Mouse (Mus musculus) kidney, embryonic 16.5 days (tissue): ENCODE measurements around the gene Mov10. TPM values are rescaled to one million over a fixed set of nuclear protein-coding genes. Genes with fewer than 3 reads are reported as not detected.

Experiments used
- ATAC-seq: fragments of 200-750 bp; cut with Nextera tagmentation; 2 replicates; pipeline ENCODE4 v1.8.0; 2017; ENCODE audit warnings: moderate TSS enrichment; ENCODE audit not compliant: low FRiP score, low TSS enrichment
- H3K27ac ChIP-seq: fragments of 300-500 bp; sonication (generic); 2 replicates; pipeline ENCODE4 v1.5.1; 2014; ENCODE audit warnings: low read length
- H3K27me3 ChIP-seq: fragments of 300-500 bp; sonication (generic); 2 replicates; pipeline ENCODE4 v1.6.1; 2014; ENCODE audit warnings: low read length, control low read depth, mixed read lengths; ENCODE audit not compliant: insufficient read depth
- H3K36me3 ChIP-seq: fragments of 300-500 bp; sonication (generic); 2 replicates; pipeline ENCODE4 v1.6.1; 2014; ENCODE audit warnings: low read length, control low read depth, mixed read lengths; ENCODE audit not compliant: insufficient read depth
- H3K4me1 ChIP-seq: fragments of 300-500 bp; sonication (generic); 2 replicates; pipeline ENCODE4 v1.6.1; 2014; ENCODE audit warnings: low read length, control low read depth, mixed read lengths; ENCODE audit not compliant: insufficient read depth
- H3K4me2 ChIP-seq: fragments of 300-500 bp; sonication (generic); replicated peaks from 2 replicates; pipeline ENCODE4 v1.6.1; 2014; ENCODE audit warnings: low read depth, low read length
- H3K4me3 ChIP-seq: fragments of 300-500 bp; sonication (generic); 2 replicates; pipeline ENCODE4 v1.5.1; 2014; ENCODE audit warnings: mild to moderate bottlenecking, low read length
- H3K9ac ChIP-seq: fragments of 300-500 bp; sonication (generic); replicated peaks from 2 replicates; pipeline ENCODE4 v1.6.1; 2014; ENCODE audit warnings: low read length
- H3K9me3 ChIP-seq: fragments of 300-500 bp; sonication (generic); 2 replicates; pipeline ENCODE4 v1.6.1; 2016; ENCODE audit warnings: low read length, control low read depth
- WGBS: fragments of 180-500 bp; shearing (Covaris S2); extraction: QIAGEN DNeasy Blood & Tissue Kit; methylation state at CpG from one replicate; pipeline ENCODE4 v1.1.7; 2014; 5-methylcytosine and 5-hydroxymethylcytosine counted together
- polyA plus RNA-seq: library from polyadenylated mRNA; unstranded; fragments of >200 nt; fragmentation: Nextera tagmentation; extraction: Ambion mirVana; gene quantifications from 2 replicates; pipeline ENCODE4 v1.2.1, GENCODE M21; 2015

The Mov10 gene
- polyA plus RNA-seq, 1 experiment from 2014 or later, result 61.5 TPM

DNA sequence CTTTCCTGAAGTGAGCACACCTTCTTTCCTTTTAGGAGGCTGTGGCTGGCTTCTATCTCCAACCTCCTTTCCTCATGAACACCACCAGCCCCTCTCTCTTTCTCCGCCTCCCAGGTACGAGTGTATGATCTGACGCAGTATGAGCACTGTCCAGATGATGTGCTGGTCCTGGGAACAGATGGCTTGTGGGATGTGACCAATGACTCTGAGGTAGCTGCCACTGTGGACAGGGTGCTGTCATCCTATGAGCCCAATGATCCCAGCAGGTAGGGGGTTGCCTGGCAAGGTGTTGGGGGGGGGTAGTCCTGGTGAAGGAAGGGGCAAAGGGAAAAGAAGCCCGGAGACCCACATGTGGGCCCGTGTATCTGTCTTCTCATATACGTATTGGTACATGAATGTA is 33.1 kb downstream of the Mov10 start:
- Histone ChIP-seq H3K9ac (no peak overlapping the region), H3K4me2 (no peak overlapping the region), H3K4me1 (peaks cover 38% of the 10 kb centered on the region), H3K9me3 (no peaks in the 10 kb centered on the region), H3K27me3 (peaks cover 10% of the 10 kb centered on the region; the same call in 1 of the 2 replicates), H3K4me3 (no peak overlapping the region), H3K27ac (no peak overlapping the region), H3K36me3 (no peaks in the 10 kb centered on the region)
- WGBS, result 88% methylated on average over 6 of the region's 6 CpGs
- ATAC-seq, result no peak

GRCm38 (mm10) chr3:104783971-104784500 is 34.3 kb downstream of the Mov10 start:
- H3K36me3 ChIP-seq, result no peaks in the 10 kb centered on the region
- H3K4me2 ChIP-seq, result no peak overlapping the region
- peaks cover 17% of the 10 kb centered on the region for H3K27me3 ChIP-seq
- WGBS, result 45% methylated on average over 14 of the region's 14 CpGs
- no peak for ATAC-seq
- H3K27ac ChIP-seq, result no peak overlapping the region
- no peak overlapping the region for H3K9ac ChIP-seq
- H3K9me3 ChIP-seq, result no peaks in the 10 kb centered on the region
- H3K4me3 ChIP-seq, result no peak overlapping the region
- peaks cover 27% of the 10 kb centered on the region for H3K4me1 ChIP-seq

DNA sequence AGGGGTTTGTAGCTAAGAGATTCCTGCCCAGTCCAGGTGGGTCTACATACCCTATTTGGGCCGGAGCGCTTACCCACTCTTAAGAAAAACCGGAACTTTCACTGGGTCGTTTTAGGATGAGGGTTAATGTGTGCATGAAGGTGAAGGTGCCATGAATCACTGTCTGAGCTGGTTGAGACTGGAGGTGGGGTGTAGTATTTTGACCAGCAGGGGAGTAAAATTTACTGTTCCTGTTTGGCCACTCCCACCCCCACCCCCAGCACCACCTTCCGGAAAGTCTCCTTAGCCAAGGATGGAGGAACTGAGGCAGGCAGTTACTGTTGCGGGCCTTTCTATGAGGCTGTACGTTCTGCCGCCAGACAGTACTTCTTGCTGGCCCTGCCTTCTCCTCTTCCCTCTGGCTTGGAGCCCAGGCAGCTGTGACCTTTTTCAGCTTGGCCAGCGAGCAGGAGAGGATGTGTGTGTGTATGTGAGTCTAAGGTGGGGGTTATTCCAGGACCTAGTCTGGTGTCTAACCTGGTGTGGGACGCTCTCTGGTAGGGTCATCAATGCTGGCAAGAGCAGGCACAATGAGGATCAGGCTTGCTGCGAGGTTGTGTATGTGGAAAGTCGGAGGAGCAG is 36.2 kb downstream of the Mov10 start:
- peaks cover 34% of the 10 kb centered on the region for H3K27me3 ChIP-seq
- no peak overlapping the region; the same call in 1 of the 2 replicates for H3K9ac ChIP-seq
- ATAC-seq, result peak; percentile 21; the same call in 1 of the 2 replicates

DNA sequence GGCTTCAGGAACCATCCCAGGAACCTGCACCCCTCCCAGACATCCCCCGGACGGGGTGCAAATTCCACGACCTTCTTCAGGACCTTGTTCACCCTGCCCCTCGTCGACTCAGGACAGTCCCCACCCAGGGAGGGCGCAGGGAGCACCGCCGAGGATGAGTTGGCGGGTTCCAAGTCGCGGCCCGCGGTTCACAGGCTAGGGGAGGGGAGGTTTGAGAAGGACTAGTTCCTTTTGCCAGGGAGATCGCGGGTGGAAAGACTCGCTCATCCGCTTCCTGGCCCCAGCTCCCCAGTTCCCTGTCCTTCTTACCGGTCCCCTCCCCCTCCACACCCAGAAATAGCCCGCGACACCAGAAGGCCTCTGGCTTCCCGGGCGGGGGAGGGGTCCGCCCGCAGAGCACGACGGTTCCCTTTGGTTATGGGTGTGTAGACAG is 36.9 kb downstream of the Mov10 start, which contains the start of gene Fam19a3:
TSS of gene Fam19a3 (minus strand) at position 370 of the 433 bp plus-strand sequence.
- H3K4me1 ChIP-seq, result peaks cover 23% of the 10 kb centered on the region
- WGBS, result under 1% methylated on average over 26 of the region's 26 CpGs
- no peak within 1 kb of the TSS for H3K27ac ChIP-seq
- no peaks in the 10 kb centered on the region for H3K9me3 ChIP-seq
- H3K36me3 ChIP-seq, result no peaks in the 10 kb centered on the region
- peak within 1 kb of the TSS; percentile 60 for H3K9ac ChIP-seq
- H3K27me3 ChIP-seq, result peaks cover 41% of the 10 kb centered on the region
- peak; percentile 35 for ATAC-seq
- H3K4me2 ChIP-seq, result peak within 1 kb of the TSS; percentile 97
- H3K4me3 ChIP-seq, result peak within 1 kb of the TSS; percentile 56

More for the DNA sequence above, 36.2 kb downstream of the Mov10 start:
- WGBS, result 18% methylated on average over 12 of the region's 12 CpGs
- H3K4me2 ChIP-seq, result peak overlapping the region; percentile 97
- no peak overlapping the region for H3K27ac ChIP-seq
- no peaks in the 10 kb centered on the region for H3K9me3 ChIP-seq
- peak overlapping the region; percentile 56 for H3K4me3 ChIP-seq
- H3K36me3 ChIP-seq, result no peaks in the 10 kb centered on the region
- peaks cover 23% of the 10 kb centered on the region for H3K4me1 ChIP-seq

- under 1% methylated on average over 54 of the region's 56 CpGs for WGBS
- peak; percentile 77 for ATAC-seq
- H3K9ac ChIP-seq, result peak within 1 kb of the TSS; percentile 60
- H3K9me3 ChIP-seq, result no peaks in the 10 kb centered on the region
- H3K4me3 ChIP-seq, result peak within 1 kb of the TSS; percentile 56
- H3K4me1 ChIP-seq, result peaks cover 23% of the 10 kb centered on the region
- H3K4me2 ChIP-seq, result peak within 1 kb of the TSS; percentile 97
- H3K27ac ChIP-seq, result no peak within 1 kb of the TSS
- H3K36me3 ChIP-seq, result no peaks in the 10 kb centered on the region
- H3K27me3 ChIP-seq, result peaks cover 47% of the 10 kb centered on the region
These were observed 37.6 kb downstream of the Mov10 start, which contains the start of gene Ppm1j for GRCm38 (mm10) chr3:104780561-104781420. Gene Ppm1j, plus strand, starts transcription at chr3:104781056.

DNA sequence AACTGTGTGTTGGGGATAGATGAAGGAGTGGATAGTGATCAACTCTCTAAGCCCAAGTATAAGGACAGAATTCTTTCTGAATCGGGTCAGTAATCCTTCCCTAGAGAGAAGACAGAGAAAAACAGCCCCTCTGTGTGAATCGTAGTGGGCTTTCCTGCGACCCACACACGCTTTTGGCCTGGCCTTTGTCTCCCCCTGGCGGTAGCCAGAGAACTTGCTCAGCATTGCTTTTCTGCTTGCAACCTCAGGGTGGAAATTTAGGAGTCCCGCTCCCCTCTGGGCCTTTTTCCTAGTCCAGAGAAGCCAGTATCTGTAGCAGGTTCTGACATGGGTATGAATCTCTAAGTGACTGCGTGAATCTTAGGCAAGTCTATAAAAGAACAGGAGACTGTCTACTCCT is 38.4 kb downstream of the Mov10 start:
- H3K9me3 ChIP-seq, result no peaks in the 10 kb centered on the region
- no peak for ATAC-seq
- H3K4me2 ChIP-seq, result no peak overlapping the region
- H3K36me3 ChIP-seq, result no peaks in the 10 kb centered on the region
- no peak overlapping the region for H3K27ac ChIP-seq
- WGBS, result 3% methylated on average over 7 of the region's 7 CpGs
- no peak overlapping the region for H3K4me3 ChIP-seq
- H3K4me1 ChIP-seq, result peaks cover 23% of the 10 kb centered on the region
- no peak overlapping the region for H3K9ac ChIP-seq
- peaks cover 47% of the 10 kb centered on the region for H3K27me3 ChIP-seq

GRCm38 (mm10) chr3:104777342-104777741 is 41.0 kb downstream of the Mov10 start:
- H3K27ac ChIP-seq, result no peak overlapping the region
- no peaks in the 10 kb centered on the region for H3K9me3 ChIP-seq
- H3K4me1 ChIP-seq, result peaks cover 19% of the 10 kb centered on the region
- H3K9ac ChIP-seq, result no peak overlapping the region; the same call in 1 of the 2 replicates
- H3K4me2 ChIP-seq, result peak overlapping the region; percentile 52
- H3K4me3 ChIP-seq, result peak overlapping the region; percentile 38
- H3K27me3 ChIP-seq, result peaks cover 37% of the 10 kb centered on the region
- no peak for ATAC-seq
- 2% methylated on average over 20 of the region's 20 CpGs for WGBS
- H3K36me3 ChIP-seq, result no peaks in the 10 kb centered on the region

DNA sequence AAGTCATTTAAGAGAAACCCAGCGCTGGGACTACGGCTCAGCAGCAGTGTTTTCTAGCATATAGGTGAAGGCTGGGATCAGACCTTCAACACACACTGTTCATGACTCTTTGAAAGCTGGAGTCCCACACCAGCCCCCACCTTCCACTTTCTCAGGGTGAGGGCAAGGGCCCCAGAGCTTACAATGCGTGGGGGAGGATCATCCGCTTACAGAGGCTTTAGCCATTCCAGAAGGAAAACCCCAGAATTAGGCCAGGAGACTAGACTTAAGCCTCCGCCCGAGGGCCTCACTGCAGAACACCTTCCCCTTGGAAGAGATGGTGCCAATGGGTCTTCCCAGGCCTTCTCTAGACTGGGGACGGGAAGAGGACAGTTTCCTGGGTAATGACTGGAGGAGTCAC is 45.1 kb downstream of the Mov10 start:
- WGBS, result 57% methylated on average over 7 of the region's 7 CpGs
- Histone ChIP-seq H3K4me2 (no peak overlapping the region), H3K9ac (no peak overlapping the region), H3K27ac (no peak overlapping the region), H3K4me3 (no peak overlapping the region), H3K4me1 (0 out of 2 replicates have a peak, but pooled peaks cover 3% of the 10 kb centered on the region), H3K27me3 (peaks cover 22% of the 10 kb centered on the region), H3K36me3 (no peaks in the 10 kb centered on the region), H3K9me3 (no peaks in the 10 kb centered on the region)
- ATAC-seq, result no peak

- no peaks in the 10 kb centered on the region for H3K36me3 ChIP-seq
- 41% methylated on average over 6 of the region's 6 CpGs for WGBS
- H3K4me3 ChIP-seq, result no peak overlapping the region
- H3K4me1 ChIP-seq, result no peaks in the 10 kb centered on the region
- no peak overlapping the region for H3K9ac ChIP-seq
- ATAC-seq, result no peak
- no peak overlapping the region for H3K27ac ChIP-seq
- peaks cover 5% of the 10 kb centered on the region for H3K27me3 ChIP-seq
- H3K9me3 ChIP-seq, result no peaks in the 10 kb centered on the region
- no peak overlapping the region for H3K4me2 ChIP-seq
These were observed 46.9 kb downstream of the Mov10 start for GRCm38 (mm10) chr3:104771460-104771859.
